Mouse (Mus musculus): ENCODE measurements around the gene Lce6a. TPM values are rescaled to one million over a fixed set of nuclear protein-coding genes. Genes with fewer than 3 reads are reported as not detected.

The Lce6a gene
- not detected in 2 replicates for polyA plus RNA-seq (2015; fragmentation: Nextera tagmentation; extraction: Ambion mirVana)

DNA sequence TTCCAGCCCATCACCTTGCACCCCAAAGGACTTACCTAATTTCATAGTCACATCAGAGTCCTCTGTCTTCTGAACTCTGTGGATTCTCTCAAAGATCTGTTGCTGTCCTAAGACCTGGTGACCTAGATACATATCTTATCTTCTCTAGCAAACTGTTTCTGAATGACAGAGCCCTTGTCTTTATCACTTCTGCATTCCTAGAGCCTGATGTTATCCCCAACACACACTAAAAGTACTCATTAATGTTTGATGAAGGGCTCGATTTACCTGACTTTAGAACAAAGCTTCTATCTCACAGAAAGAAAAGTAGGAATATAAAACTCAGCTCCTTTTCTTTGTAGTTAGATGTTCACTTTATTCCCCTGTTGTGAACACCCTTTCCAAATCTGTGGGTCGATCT is at the start of gene Lce6a:
Gene Lce6a (minus strand): TSS at position 101 of the 400 bp plus-strand sequence.
- no peak for ATAC-seq (ENCODE audit: extremely low read depth, insufficient number of reproducible peaks, low FRiP score, low TSS enrichment)
- 65% methylated on average over 2 of the region's 2 CpGs for WGBS
- Histone ChIP-seq H3K9ac (no peak within 1 kb of the TSS), H3K27ac (replicated peaks) (no peak within 1 kb of the TSS), H3K4me1 (no peaks in the 10 kb centered on the region), H3K36me3 (no peaks in the 10 kb centered on the region), H3K9me3 (no peaks in the 10 kb centered on the region), H3K4me2 (no peak within 1 kb of the TSS), H3K4me3 (no peak within 1 kb of the TSS), H3K27me3 (replicated peaks) (no peaks in the 10 kb centered on the region)

DNA sequence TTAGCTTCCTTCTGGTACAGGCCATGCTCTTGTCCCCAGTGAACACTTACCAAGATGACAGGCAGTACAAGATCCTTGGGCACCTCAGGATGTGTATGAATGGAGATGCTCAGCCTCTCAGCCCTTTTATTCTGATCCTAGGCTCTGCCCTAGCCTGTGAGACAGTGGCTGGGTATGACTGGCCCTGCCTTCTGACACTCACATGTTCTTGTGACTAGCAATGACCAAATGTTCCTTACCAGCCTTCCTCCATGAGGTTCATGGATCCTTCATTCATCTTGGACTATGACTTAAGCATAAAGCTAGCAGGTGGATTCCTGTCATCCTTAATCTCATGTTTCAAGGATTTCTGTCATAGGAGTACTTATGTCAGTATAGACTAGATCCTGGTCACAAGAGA is 48.8 kb upstream of the Lce6a start, which contains the start of gene Lce1a2:
Gene Lce1a2 (minus strand): TSS at position 101 of the 400 bp plus-strand sequence.
- H3K9ac ChIP-seq, result no peak within 1 kb of the TSS
- H3K9me3 ChIP-seq, result no peaks in the 10 kb centered on the region
- ATAC-seq (ENCODE audit: extremely low read depth, insufficient number of reproducible peaks, low FRiP score, low TSS enrichment), result no peak
- H3K27me3 ChIP-seq (replicated peaks), result no peaks in the 10 kb centered on the region
- H3K4me2 ChIP-seq, result no peak within 1 kb of the TSS
- no peaks in the 10 kb centered on the region for H3K36me3 ChIP-seq
- H3K27ac ChIP-seq (replicated peaks), result no peak within 1 kb of the TSS
- H3K4me3 ChIP-seq, result no peak within 1 kb of the TSS
- H3K4me1 ChIP-seq, result no peaks in the 10 kb centered on the region

DNA sequence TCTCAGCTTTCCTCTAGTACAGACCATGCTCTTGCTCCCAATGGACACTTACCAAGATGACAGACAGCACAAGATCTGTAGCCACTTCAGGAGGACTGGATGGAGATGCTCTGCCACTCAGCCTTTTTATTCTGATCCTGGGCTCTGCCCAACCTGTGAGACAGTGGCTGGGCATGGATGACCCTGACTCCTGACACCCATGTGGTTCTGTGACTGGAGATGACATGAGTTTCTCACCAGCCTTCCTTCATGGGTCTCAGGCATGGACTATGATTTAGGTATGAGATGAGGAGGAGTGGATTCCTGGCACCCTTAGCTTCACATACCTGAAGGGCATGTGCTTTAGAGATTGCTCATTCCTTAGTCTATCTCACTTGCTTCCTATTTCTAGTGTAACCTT is 35.4 kb upstream of the Lce6a start, which contains the start of gene Lce1b:
Gene Lce1b (minus strand): TSS at position 101 of the 400 bp plus-strand sequence.
- Histone ChIP-seq H3K27me3 (replicated peaks) (no peaks in the 10 kb centered on the region), H3K4me1 (no peaks in the 10 kb centered on the region), H3K4me3 (no peak within 1 kb of the TSS), H3K9me3 (no peaks in the 10 kb centered on the region), H3K36me3 (no peaks in the 10 kb centered on the region), H3K4me2 (no peak within 1 kb of the TSS), H3K27ac (replicated peaks) (no peak within 1 kb of the TSS), H3K9ac (no peak within 1 kb of the TSS)
- no peak for ATAC-seq (ENCODE audit: extremely low read depth, insufficient number of reproducible peaks, low FRiP score, low TSS enrichment)

DNA sequence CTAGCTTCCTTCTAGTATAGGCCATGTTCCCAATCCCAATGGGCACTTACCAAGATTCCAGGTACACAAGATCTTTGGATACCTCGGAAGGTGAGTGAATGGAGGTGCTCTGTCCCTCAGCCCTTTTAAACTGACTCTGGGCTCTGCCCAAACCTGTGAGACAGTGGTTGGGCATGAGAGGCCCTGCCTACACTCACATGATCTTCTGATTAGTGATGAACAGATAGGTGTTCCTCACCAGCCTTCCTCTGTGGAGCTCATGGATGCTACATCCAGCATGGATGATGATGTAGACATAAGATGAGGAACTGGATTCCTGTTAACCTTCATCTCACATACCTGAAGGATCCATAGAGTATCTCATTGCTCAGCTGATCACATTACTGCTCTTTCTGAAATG is 26.7 kb upstream of the Lce6a start, which contains the start of gene Lce1a1:
Gene Lce1a1 (minus strand): TSS at position 101 of the 400 bp plus-strand sequence.
- Histone ChIP-seq H3K27ac (replicated peaks) (no peak within 1 kb of the TSS), H3K9me3 (no peaks in the 10 kb centered on the region), H3K9ac (no peak within 1 kb of the TSS), H3K4me3 (no peak within 1 kb of the TSS), H3K36me3 (no peaks in the 10 kb centered on the region), H3K4me2 (no peak within 1 kb of the TSS), H3K27me3 (replicated peaks) (no peaks in the 10 kb centered on the region), H3K4me1 (no peaks in the 10 kb centered on the region)
- WGBS, result 82% methylated on average over 1 of the region's 1 CpGs
- ATAC-seq (ENCODE audit: extremely low read depth, insufficient number of reproducible peaks, low FRiP score, low TSS enrichment), result no peak

DNA sequence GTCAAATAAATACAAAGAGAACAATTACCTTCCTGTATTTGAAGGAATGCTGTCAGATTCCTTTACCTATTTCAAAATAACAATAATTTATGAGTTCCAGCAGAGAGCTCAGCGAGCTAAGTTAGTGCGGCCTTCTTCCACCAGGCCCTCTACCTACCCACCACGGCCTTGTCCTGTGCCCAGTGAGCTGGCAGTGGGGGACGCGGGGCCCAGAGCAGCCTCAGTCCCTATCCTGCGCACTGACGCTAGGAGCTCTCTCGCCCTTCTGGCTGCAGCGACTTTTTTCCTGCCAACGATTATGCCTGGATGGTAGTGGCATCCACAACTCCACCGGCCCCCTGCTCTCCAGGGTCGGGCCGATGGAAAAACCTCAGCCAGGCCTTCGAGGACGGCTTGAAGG is 18.4 kb upstream of the Lce6a start:
- no peaks in the 10 kb centered on the region for H3K27me3 ChIP-seq (replicated peaks)
- 90% methylated on average over 15 of the region's 15 CpGs for WGBS
- no peak for ATAC-seq (ENCODE audit: extremely low read depth, insufficient number of reproducible peaks, low FRiP score, low TSS enrichment)

DNA sequence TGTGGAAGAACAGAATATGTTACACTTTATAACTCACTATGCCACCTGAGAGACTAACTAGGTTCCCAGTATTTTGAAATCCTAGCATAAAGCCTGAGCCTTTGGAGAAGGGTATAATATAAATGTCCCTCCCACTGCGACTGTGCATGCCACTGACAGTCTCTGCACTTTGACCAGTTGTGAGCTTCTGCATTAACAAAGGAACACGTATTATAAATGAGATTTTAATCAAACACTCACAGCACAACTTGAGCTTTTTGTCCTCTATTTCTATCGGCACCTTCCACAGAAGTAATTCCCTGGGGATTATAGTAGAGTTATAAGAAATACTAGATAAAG is 17.2 kb upstream of the Lce6a start:
- Histone ChIP-seq H3K9ac (no peak overlapping the region), H3K4me3 (no peak overlapping the region), H3K9me3 (no peaks in the 10 kb centered on the region), H3K27me3 (replicated peaks) (no peaks in the 10 kb centered on the region), H3K27ac (replicated peaks) (no peak overlapping the region), H3K4me2 (no peak overlapping the region), H3K4me1 (no peaks in the 10 kb centered on the region), H3K36me3 (no peaks in the 10 kb centered on the region)
- 71% methylated on average over 3 of the region's 3 CpGs for WGBS
- ATAC-seq (ENCODE audit: extremely low read depth, insufficient number of reproducible peaks, low FRiP score, low TSS enrichment), result no peak

More for the DNA sequence above, 18.4 kb upstream of the Lce6a start:
- H3K9me3 ChIP-seq, result no peaks in the 10 kb centered on the region
- H3K36me3 ChIP-seq, result no peaks in the 10 kb centered on the region
- H3K9ac ChIP-seq, result no peak overlapping the region
- no peak overlapping the region for H3K4me2 ChIP-seq
- H3K4me3 ChIP-seq, result no peak overlapping the region
- no peaks in the 10 kb centered on the region for H3K4me1 ChIP-seq
- H3K27ac ChIP-seq (replicated peaks), result no peak overlapping the region

DNA sequence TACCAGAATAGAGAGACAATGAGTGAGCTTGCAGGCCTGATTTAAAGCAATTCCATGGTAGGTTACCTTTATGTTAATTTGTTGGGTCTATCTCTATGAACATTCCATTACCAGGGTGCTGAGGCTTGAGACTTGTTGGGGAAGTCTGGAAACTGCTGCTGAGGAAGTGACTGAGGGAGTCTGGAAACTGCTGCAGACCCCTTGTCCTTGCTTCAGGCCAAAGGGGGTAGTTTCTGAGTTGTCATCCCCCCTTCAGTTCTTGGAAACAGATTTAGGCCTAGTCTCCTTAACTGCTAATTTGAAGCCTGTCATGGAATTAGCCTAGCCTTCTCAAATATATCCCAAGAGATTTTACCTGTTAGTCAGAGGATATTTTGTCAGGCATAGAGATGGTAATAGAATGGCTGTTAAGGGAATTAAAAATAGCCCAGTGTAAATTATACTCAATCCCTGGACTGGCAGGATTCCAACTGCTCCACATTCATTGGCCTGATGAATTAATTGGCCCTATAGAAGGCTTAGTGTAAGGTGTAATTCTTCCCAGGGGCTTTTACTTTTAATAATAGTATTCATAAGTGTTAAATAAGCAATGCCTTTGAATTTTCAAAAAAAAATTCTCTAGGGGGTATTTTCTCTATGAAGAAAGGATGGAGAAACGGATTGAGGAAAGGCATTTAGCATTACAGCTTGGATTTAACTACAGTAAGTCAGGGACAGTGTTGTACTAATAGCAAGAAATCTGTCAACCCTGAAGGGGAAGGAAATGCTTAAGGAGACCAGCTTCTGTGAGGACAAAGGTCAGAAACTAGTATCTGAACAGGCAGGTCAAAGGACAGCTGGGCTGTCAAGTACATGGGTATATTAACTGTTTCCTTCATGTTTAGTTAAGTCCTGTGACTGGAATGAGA is 16.5 kb upstream of the Lce6a start:
- Histone ChIP-seq H3K4me3 (no peak overlapping the region), H3K4me1 (no peaks in the 10 kb centered on the region), H3K4me2 (no peak overlapping the region), H3K9ac (no peak overlapping the region), H3K27me3 (replicated peaks) (no peaks in the 10 kb centered on the region), H3K9me3 (no peaks in the 10 kb centered on the region), H3K27ac (replicated peaks) (no peak overlapping the region), H3K36me3 (no peaks in the 10 kb centered on the region)
- no peak for ATAC-seq (ENCODE audit: extremely low read depth, insufficient number of reproducible peaks, low FRiP score, low TSS enrichment)
- WGBS, result 45% methylated on average over 1 of the region's 1 CpGs

DNA sequence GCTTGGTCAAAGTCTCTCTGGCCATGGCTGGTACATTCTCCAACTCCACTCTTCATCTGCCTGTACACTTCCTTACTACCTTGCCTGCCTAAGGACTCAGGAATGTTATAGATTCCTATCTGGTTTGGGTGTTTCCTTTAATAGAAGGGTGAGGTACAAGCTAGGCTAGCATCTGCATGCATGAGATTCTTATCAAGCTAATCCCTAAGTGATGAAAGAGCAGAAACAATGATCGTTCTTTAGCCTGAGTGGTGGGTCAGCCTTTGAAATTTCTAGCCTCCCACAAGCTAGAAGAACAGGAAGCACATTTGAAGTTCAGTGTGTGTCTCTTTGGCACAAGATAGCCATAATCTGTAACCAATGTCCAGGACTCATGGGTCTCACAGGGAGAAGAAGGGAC is 11.7 kb downstream of the Lce6a start:
- Histone ChIP-seq H3K9me3 (no peaks in the 10 kb centered on the region), H3K9ac (no peak overlapping the region), H3K4me3 (no peak overlapping the region), H3K4me1 (no peaks in the 10 kb centered on the region), H3K36me3 (no peaks in the 10 kb centered on the region), H3K27ac (replicated peaks) (no peak overlapping the region), H3K27me3 (replicated peaks) (no peaks in the 10 kb centered on the region), H3K4me2 (no peak overlapping the region)
- ATAC-seq (ENCODE audit: extremely low read depth, insufficient number of reproducible peaks, low FRiP score, low TSS enrichment), result no peak
- WGBS, result 33% methylated on average over 1 of the region's 1 CpGs

DNA sequence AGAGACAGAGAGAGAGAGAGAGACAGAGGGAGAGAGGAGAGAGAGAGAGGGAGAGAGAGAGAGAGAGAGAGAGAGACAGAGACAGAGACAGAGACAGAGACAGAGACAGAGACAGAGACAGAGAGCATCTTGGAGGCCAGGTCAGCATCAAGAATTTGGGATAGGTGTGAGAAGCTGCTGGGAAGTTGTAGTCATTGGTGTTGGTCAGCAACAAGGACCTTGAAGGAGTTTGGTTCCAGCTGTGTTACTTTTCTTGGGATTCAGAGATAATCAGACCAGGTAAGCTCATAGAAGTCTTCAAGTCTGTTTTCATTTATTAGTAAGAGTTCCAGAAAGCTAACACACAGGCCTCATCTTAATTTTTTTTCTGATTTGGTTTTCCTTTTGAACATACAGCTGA is 14.1 kb downstream of the Lce6a start, which contains the start of gene 2210017I01Rik:
Gene 2210017I01Rik (minus strand): TSS at position 101 of the 400 bp plus-strand sequence.
- Histone ChIP-seq H3K36me3 (no peaks in the 10 kb centered on the region), H3K4me3 (no peak within 1 kb of the TSS), H3K4me2 (no peak within 1 kb of the TSS), H3K27me3 (replicated peaks) (no peaks in the 10 kb centered on the region), H3K4me1 (no peaks in the 10 kb centered on the region), H3K9me3 (no peaks in the 10 kb centered on the region), H3K9ac (no peak within 1 kb of the TSS), H3K27ac (replicated peaks) (no peak within 1 kb of the TSS)
- ATAC-seq (ENCODE audit: extremely low read depth, insufficient number of reproducible peaks, low FRiP score, low TSS enrichment), result no peak

DNA sequence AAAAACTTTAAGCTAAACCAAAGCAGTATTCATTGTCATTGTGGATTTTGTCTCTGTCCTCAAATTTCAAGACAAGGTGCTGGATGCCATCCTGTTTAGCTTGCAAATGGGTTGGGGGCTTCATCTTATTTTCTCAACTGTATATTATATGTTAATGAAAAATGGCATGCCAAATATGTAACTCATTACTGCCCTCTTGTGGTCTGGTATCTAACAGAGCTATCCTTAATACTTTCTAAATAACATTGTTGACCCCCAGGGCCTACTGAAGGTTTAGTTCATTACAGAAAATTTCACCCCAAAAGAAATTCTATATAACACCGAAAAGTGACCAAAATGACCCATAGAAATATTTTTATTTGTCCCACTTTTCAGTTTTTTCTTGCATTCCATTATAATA is 19.3 kb downstream of the Lce6a start:
- Histone ChIP-seq H3K9me3 (peaks cover 3% of the 10 kb centered on the region; the same call in 1 of the 2 replicates), H3K4me1 (no peaks in the 10 kb centered on the region), H3K27ac (replicated peaks) (no peak overlapping the region), H3K27me3 (replicated peaks) (no peaks in the 10 kb centered on the region), H3K36me3 (no peaks in the 10 kb centered on the region), H3K4me3 (no peak overlapping the region), H3K9ac (no peak overlapping the region), H3K4me2 (no peak overlapping the region)
- no peak for ATAC-seq (ENCODE audit: extremely low read depth, insufficient number of reproducible peaks, low FRiP score, low TSS enrichment)
- WGBS, result 18% methylated on average over 1 of the region's 1 CpGs

DNA sequence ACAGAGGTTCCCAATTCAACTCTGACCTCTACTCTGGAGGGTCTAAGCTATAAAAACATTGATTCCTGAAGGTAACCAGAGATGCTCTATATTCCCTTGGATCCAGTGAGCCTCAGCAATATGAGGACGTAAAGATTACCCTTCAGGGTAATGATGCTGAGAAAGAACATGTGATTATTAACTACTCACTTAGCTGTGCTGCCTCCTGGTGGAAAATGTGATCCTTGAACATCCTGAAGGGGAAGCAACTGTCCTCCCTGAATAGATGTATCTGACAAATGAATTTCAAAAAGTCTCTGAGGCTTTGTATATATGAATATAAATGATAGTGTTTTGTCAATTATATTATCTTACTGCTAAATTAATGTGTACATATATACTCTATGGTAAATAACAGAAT is 21.0 kb downstream of the Lce6a start:
- H3K4me3 ChIP-seq, result no peak overlapping the region
- ATAC-seq (ENCODE audit: extremely low read depth, insufficient number of reproducible peaks, low FRiP score, low TSS enrichment), result no peak
- H3K9ac ChIP-seq, result no peak overlapping the region
- H3K9me3 ChIP-seq, result peaks cover 3% of the 10 kb centered on the region; the same call in 1 of the 2 replicates
- H3K27ac ChIP-seq (replicated peaks), result no peak overlapping the region
- 60% methylated on average over 1 of the region's 1 CpGs for WGBS
- H3K27me3 ChIP-seq (replicated peaks), result no peaks in the 10 kb centered on the region
- no peak overlapping the region for H3K4me2 ChIP-seq
- no peaks in the 10 kb centered on the region for H3K4me1 ChIP-seq
- H3K36me3 ChIP-seq, result no peaks in the 10 kb centered on the region

DNA sequence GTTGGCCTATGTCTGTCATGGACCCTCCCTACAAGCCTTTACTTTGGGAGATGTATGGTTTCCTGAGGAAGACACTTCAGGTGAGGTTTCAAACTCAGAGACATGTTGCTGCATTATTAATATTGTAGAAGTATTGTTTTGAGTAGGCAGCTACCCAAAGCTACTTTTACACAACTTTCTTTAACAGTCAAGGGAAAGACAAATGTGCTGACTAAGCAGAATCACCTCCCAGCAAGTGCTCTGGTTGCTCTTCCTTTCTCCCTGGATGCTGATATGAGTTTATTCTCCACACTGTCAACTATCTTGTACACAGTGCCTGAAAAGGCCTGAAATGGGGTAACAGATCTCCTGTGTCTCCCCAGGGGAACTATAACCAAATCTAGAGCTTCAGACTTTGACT is 21.5 kb downstream of the Lce6a start:
- no peak for ATAC-seq (ENCODE audit: extremely low read depth, insufficient number of reproducible peaks, low FRiP score, low TSS enrichment)

More for the DNA sequence above, 21.5 kb downstream of the Lce6a start:
- no peak overlapping the region for H3K4me2 ChIP-seq
- H3K9me3 ChIP-seq, result peaks cover 3% of the 10 kb centered on the region; the same call in 1 of the 2 replicates
- no peak overlapping the region for H3K4me3 ChIP-seq
- H3K4me1 ChIP-seq, result no peaks in the 10 kb centered on the region
- no peak overlapping the region for H3K9ac ChIP-seq
- no peak overlapping the region for H3K27ac ChIP-seq (replicated peaks)
- no peaks in the 10 kb centered on the region for H3K36me3 ChIP-seq
- no peaks in the 10 kb centered on the region for H3K27me3 ChIP-seq (replicated peaks)
